Mouse (Mus musculus): ENCODE results near the gene Shroom3.

The Shroom3 gene

DNA sequence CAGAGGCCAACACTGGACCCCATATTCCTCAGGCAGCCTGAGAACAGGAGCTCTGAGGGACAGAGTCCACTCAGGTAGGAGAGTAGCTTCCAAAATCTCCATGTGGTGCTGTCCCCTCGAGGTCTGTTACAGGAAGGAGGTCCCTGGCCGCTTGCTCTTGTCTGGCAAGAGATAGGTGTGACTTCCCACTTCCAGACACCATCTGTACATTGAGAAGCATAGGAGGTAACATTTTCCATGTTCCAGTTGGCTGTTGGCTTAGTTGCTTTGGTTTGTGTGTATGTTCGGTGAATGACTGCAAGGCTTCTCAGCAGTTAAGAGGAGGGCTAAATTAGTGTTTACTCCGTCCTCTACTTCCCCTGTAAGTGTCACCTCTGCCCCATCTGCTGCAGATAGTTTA, 254.5 kb downstream of the Shroom3 start:
- peak; percentile 32 to 40 for DNase-seq

DNA sequence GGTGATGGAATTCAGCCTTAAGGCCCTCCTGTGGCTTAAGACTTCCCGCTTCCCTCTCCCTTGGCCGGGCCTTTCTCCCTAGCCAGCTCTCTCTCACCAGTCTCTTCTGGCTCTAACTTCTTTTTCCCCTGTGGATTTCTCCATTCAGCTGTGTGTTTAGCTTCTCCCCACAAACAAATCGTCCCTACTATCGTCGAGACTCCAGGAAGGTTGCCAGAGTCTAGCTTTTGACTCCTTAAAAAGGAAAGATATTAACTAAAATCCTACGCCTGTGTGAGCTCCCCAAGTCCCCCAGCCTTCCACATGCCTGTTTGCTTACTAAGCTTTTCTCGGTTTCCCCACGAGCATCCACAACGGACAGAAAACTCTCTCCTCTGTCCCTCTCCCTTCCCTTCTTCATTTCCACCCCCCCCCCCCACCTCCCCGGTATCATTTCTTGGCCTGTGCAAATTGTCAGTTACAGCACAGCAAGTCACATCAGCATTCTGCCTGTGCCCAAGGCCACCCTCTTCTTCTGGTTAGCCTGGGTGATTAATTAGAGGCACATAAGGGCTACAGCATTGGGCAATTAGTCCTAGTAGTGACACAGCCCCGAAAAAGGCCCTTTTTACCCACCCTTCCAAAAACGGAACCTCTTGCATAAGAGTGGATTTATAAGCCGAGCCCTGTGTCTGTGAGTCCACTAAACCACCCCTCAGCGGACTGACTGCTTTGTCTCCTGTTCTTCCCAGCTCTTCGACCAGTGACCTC, 256.2 kb downstream of the Shroom3 start:
- no peak for DNase-seq

DNA sequence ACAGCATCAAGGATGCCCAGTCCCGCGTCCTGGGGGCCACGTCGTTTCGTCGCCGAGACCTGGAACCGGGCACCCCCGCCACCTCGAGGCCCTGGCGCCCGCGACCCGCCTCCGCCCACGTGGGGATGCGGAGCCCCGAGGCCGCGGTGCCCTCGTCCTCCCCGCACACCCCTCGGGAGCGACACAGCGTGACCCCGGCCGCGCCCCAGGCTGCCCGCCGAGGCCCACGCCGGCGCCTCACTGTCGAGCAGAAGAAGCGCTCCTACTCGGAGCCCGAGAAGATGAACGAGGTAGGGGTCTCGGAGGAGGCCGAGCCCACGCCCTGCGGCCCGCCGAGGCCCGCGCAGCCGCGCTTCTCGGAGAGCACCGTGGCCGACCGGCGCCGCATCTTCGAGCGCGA, 258.9 kb downstream of the Shroom3 start:
- no peak for DNase-seq

GRCm38 (mm10) chr5:92942577-92942976, 259.3 kb downstream of the Shroom3 start:
- DNase-seq = no peak

GRCm38 (mm10) chr5:92944867-92945266, 261.6 kb downstream of the Shroom3 start:
- DNase-seq = no peak

- DNase-seq = no peak
These were observed 265.9 kb downstream of the Shroom3 start for GRCm38 (mm10) chr5:92948972-92949745.

GRCm38 (mm10) chr5:92950583-92950982, 267.3 kb downstream of the Shroom3 start:
- DNase-seq = no peak

DNA sequence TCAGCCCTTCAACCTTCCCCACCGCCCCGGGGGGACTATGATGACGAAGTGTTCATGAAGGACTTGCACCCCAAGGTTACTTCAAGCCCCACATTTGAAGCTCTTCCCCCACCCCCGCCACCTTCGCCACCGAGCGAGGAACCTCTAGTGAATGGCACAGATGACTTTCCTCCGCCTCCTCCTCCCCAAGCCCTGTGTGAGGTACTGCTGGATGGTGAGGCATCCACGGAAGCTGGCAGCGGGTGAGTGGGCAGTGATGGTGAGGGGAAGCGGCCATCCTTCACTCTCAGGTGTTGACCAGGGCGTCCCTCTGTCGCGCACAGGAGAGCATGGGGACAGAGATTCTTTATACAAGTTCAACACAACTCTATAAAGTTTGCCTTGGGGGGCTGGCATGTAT, 267.8 kb downstream of the Shroom3 start:
- no peak for DNase-seq

DNA sequence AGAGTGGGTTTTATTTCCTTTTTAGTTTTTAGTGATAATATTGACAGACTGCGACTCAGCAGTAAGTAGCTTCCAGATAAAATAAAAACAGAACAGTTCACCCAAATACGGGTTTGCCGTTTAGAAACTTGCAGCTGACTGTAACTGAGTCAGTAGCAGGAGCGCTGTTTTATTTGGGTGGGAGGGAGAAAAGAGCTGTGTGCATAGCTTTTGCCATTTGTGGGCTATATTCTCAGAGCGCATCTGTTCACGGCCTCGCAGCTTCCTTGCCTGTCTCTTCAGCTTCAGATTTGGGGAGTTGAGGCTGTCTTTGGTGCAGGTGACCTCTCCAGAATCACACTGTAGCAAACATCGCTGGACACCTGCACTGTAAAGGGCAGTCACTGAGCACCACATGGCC, 270.6 kb downstream of the Shroom3 start:
- no peak for DNase-seq

- peak; percentile 80 to 87 for DNase-seq
These were observed 271.1 kb downstream of the Shroom3 start for GRCm38 (mm10) chr5:92954323-92954722.

DNA sequence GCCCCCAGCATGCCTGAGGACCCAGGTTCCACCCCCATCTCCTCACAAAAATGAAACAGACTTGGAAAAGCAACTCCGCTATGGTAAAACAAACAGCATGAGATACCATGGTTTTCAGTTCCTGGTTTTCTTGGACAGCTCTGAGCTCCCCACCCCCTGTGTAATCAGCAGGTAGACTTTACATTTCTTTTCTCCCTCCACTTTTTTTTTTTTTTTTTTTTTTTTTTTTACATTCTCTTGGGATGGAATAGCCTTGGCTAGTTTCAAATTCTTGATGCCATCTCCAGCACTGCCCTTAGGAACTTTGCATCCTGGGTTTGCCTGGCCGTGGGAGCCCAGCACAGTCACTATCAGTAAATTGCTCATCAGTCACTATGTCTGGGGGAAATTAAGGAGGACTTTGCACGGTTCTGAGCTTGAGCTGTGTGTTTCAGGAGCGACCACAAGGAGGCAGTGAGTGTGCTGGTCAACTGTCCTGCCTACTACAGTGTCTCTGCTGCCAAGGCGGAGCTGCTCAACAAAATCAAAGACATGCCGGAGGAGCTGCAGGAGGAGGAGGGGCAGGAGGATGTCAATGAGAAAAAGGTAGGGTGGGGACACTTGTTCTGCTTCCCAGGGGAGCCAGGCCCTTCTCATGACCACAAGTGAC, 271.7 kb downstream of the Shroom3 start:
- peak; percentile 48 to 51 for DNase-seq

- no peak for DNase-seq
These were observed 276.1 kb downstream of the Shroom3 start for GRCm38 (mm10) chr5:92959287-92959686.

DNA sequence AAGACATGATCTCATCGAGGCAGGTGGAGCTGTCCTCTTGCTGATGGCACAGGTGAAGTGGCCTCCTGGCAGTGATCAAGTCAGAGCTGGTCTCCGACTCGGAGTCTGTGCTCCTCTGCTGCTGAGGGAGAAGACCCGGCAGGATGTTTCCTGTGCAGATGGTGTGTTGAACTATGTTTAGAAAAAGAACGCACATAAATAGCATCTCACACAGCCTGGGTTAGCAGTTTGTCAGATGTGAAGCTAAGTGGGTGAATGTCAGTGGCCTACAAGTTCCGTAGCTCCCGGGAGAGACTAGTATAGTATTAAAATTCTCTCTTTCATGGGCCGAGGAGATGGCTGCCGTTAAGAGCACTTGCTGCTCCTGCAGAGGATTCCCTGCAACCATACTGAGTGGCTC, 276.5 kb downstream of the Shroom3 start:
- peak; percentile 24 to 51 for DNase-seq

DNA sequence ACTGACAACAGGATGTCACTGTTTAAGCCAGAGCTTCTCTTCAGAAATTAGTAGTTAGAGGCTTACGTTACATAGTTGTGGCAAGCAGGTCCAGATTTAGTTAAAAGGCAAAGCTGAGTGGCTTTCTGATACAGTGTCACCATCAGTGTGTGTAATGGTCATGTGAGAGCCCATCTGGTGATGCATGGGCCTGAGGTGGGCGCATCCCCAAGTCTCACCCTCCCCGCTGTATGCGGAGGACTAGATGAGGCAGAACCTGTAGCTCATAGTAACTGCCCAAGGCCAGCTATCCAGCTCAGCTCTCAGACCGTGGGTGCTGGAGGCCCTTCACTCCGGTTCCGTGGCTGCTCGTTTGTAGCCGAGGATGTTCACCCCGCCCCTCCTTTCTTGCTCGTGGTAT, 278.1 kb downstream of the Shroom3 start:
- DNase-seq = no peak

- no peak for DNase-seq
These were observed 278.6 kb downstream of the Shroom3 start for GRCm38 (mm10) chr5:92961770-92962231.

GRCm38 (mm10) chr5:92964691-92965090, 281.5 kb downstream of the Shroom3 start:
- no peak for DNase-seq

GRCm38 (mm10) chr5:92967143-92967542, 283.9 kb downstream of the Shroom3 start:
- DNase-seq = no peak

DNA sequence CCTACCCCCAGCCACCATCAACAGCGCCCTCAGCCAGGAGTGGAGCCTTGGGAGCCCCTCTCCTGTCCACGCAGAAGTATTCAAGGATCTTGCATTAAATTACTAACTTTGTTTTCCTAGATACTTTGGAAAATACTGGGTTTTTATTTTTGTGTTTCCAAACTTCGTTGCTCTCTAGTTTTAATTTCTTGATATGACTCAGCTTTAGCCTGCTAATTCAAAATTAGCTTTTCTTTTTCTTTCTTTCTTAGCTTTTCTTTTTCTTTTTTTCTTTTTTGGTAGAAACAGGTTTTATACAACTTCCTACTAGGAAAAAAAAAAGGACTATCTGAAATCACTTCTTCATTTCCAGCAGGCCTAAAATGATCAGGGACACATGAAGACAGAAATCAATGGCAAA, 284.7 kb downstream of the Shroom3 start:
- DNase-seq = no peak

DNA sequence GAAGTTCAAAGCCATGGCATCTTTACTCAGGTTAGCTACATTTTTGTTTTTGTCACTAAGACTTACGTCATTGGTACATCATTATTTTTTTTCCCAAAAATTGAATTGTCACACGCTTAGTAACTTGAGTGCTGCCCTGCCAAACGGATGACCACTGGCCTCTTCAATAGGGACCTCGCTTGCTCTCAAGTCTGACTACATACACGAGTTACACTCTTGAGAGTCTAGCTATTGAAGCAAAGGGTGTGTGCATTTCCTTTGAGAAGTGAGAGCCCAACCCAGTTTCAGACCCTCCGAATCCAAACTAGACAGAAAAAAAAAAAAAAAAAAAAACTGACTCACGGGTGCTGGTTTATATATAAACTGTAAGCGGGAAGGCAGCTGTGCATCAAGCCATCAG, 286.2 kb downstream of the Shroom3 start:
- DNase-seq = no peak

- no peak for DNase-seq
These were observed 286.7 kb downstream of the Shroom3 start for GRCm38 (mm10) chr5:92969926-92970325.

- no peak for DNase-seq
These were observed 287.2 kb downstream of the Shroom3 start for GRCm38 (mm10) chr5:92970480-92970879.

GRCm38 (mm10) chr5:92980393-92980792, 297.2 kb downstream of the Shroom3 start:
- DNase-seq = no peak

- DNase-seq = no peak
These were observed 297.6 kb downstream of the Shroom3 start for GRCm38 (mm10) chr5:92980862-92981261.

DNA sequence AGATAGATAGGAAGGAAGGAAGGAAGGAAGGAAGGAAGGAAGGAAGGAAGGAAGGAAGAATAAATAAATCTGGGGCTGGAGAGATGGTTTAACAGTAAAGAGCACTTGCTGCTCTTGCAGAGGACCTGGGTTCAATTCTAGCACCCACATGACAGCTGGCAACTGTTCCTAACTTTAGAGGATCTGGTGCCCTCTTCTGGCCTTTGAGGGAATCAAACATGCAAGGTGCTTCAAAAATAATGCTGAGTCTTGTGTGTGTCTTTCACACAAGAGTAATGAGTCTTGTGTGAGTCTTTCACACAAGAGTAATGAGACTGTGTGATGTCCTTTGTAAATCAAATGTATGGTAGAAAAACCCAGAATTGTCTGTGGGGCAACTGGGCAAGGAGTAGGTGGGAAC, 299.4 kb downstream of the Shroom3 start:
- DNase-seq = no peak
